Mouse (Mus musculus): ENCODE data around the gene Frmd6.

DNA sequence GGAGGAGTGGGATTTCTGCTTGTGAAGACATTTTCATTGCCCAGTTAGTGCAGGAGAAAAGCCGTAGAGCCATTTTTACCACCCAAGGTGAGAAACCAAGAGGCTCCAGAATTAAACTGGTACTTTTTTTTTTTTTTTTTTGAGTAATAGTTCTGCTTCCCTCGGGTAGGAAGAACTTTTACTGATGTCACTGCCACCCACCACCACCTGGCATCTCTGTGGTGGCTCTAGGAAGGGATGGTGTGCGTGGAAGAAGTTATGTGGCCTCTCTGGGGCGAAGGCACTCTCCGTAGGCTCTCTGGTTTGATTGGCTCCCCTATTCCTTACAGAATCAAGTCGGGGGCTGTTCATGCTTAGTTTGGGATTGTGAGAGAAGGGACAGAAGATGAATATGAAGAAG is 17.3 kb upstream of the Frmd6 start:
- TF ChIP-seq MAX (IDR thresholded peaks at IDR 0.05; ENCODE audit: low read depth) (no peak), POLR2AphosphoS2 (IDR thresholded peaks at IDR 0.05; ENCODE audit: insufficient read length, low read depth) (no peak), TCF12 (IDR thresholded peaks at IDR 0.05; ENCODE audit: insufficient read depth, poor library complexity, severe bottlenecking) (no peak), POLR2A (IDR thresholded peaks at IDR 0.05; ENCODE audit: insufficient read length, low read depth) (no peak), E2F4 (IDR thresholded peaks at IDR 0.05; ENCODE audit: insufficient read depth) (no peak), USF1 (IDR thresholded peaks at IDR 0.05; ENCODE audit: low read depth) (no peak), MYOG (IDR thresholded peaks at IDR 0.05; ENCODE audit: control insufficient read depth in 1 of 3, insufficient read depth in 1 of 3, insufficient read length in 2 of 3, low read depth in 2 of 3) (no peak), SRF (IDR thresholded peaks at IDR 0.05; ENCODE audit: control insufficient read depth, insufficient read length, low read depth) (no peak), REST (IDR thresholded peaks at IDR 0.05; ENCODE audit: insufficient read depth, insufficient read length) (no peak)
